ENCODE assay signal across 24 mouse cellular contexts in genomic region chr10:31555433-31555960, GRCm38 (mm10).
"Had no signal": no experiment of that assay in that cellular context is flagged by ENCODE, and none has a peak within 500 bp of the region (broad histone marks: within the 10 kb centered on the region; RNA-seq: fewer than 3 reads in every experiment).

No protein-coding gene starts in this region.

- DNase-seq: gastrocnemius, postnatal 14 days; gastrocnemius, postnatal 36 days; heart, adult 18-20 months; heart, postnatal 10 days; heart, postnatal 4 days; kidney, adult 11 months; kidney, adult 2 months; kidney, adult 9 months; kidney, postnatal 14 days; kidney, postnatal 36 days; left cerebral cortex, postnatal 4 days had no signal

- H3K27me3 ChIP-seq: heart, embryonic 12.5 days; hindbrain, embryonic 13.5 days; hindbrain, embryonic 15.5 days; kidney, embryonic 15.5 days; limb, embryonic 13.5 days; limb, embryonic 15.5 days; liver, embryonic 12.5 days had no signal

- H3K27ac ChIP-seq: hindbrain, embryonic 10.5 days; hindbrain, embryonic 13.5 days; hindbrain, embryonic 15.5 days; hindbrain, postnatal 0 days; kidney, embryonic 15.5 days; kidney, postnatal 0 days; left cerebral cortex, adult 2 months; limb, embryonic 13.5 days; limb, embryonic 15.5 days; liver, embryonic 12.5 days; liver, embryonic 14.5 days had no signal

- H3K36me3 ChIP-seq: heart, embryonic 12.5 days; hindbrain, embryonic 10.5 days; hindbrain, embryonic 13.5 days; hindbrain, embryonic 15.5 days; kidney, embryonic 15.5 days; limb, embryonic 13.5 days; limb, embryonic 15.5 days; liver, embryonic 12.5 days had no signal

- H3K4me2 ChIP-seq: heart, embryonic 12.5 days; hindbrain, embryonic 13.5 days; hindbrain, embryonic 15.5 days; kidney, embryonic 15.5 days; limb, embryonic 13.5 days; limb, embryonic 15.5 days; liver, embryonic 12.5 days had no signal

- H3K9ac ChIP-seq: heart, embryonic 12.5 days; hindbrain, embryonic 13.5 days; hindbrain, embryonic 15.5 days; kidney, embryonic 15.5 days; limb, embryonic 13.5 days; limb, embryonic 15.5 days; liver, embryonic 12.5 days; liver, embryonic 14.5 days had no signal

- H3K4me1 ChIP-seq: heart, embryonic 12.5 days; hindbrain, embryonic 10.5 days; kidney, embryonic 15.5 days; limb, embryonic 13.5 days; limb, embryonic 15.5 days; liver, embryonic 12.5 days had no signal

- H3K4me3 ChIP-seq: heart, embryonic 12.5 days; hindbrain, embryonic 10.5 days; hindbrain, embryonic 13.5 days; hindbrain, embryonic 15.5 days; kidney, embryonic 15.5 days; left cerebral cortex, adult 2 months; limb, embryonic 13.5 days; limb, embryonic 15.5 days; liver, embryonic 12.5 days had no signal

- ATAC-seq: hindbrain, postnatal 0 days; intestine, embryonic 16.5 days; liver, embryonic 12.5 days had no signal

- H3K9me3 ChIP-seq: heart, embryonic 12.5 days; hindbrain, embryonic 10.5 days; hindbrain, embryonic 13.5 days; hindbrain, embryonic 15.5 days; kidney, embryonic 15.5 days; limb, embryonic 13.5 days; limb, embryonic 15.5 days; liver, embryonic 12.5 days had no signal
